Mouse (Mus musculus): ENCODE measurements around the gene Jade1.

- TF ChIP-seq POLR2A (IDR thresholded peaks at IDR 0.05; ENCODE audit: insufficient read depth, low read length) = no peak
- no peak for TF ChIP-seq CTCF (IDR thresholded peaks at IDR 0.05; ENCODE audit: low read depth, low read length)
Measured at GRCm38 (mm10) chr3:41602933-41603332, 47.4 kb downstream of the Jade1 start.
